Mouse (Mus musculus): Measurements from ENCODE around the gene Pgrmc2. TPM values are rescaled to one million over a fixed set of nuclear protein-coding genes. Genes with fewer than 3 reads are reported as not detected.

Gene Pgrmc2
- polyA plus RNA-seq, 2 experiments = 11.5 to 12.9 TPM

- no peak for TF ChIP-seq EP300 (IDR thresholded peaks at IDR 0.05; ENCODE audit: low read depth)
- no peak for TF ChIP-seq CTCF (IDR thresholded peaks at IDR 0.05; ENCODE audit: low read depth)
- WGBS (ENCODE audit: insufficient replicate concordance) = 69% methylated on average over 5 of the region's 5 CpGs
These were observed 30.3 kb upstream of the Pgrmc2 start for GRCm38 (mm10) chr3:41113186-41113585.

GRCm38 (mm10) chr3:41108306-41108785 is 25.5 kb upstream of the Pgrmc2 start:
- Histone ChIP-seq H3K9me3 (ENCODE audit: control insufficient read depth, low read length) (no peaks in the 10 kb centered on the region), H3K9ac (replicated peaks) (no peak overlapping the region), H3K4me3 (ENCODE audit: insufficient read depth in 1 of 2, low read depth in 2 of 2, low read length in 2 of 2) (no peak overlapping the region), H3K4me1 (replicated peaks; ENCODE audit: control insufficient read depth in 2 of 2, insufficient read depth in 2 of 2, low read length in 1 of 2) (peaks cover 0 to 12% of the 10 kb centered on the region in 2 experiments; a peak in 2 of 4 replicates), H3K27ac (no peak overlapping the region), H3K27me3 (ENCODE audit: control insufficient read depth, insufficient read depth, low read length) (no peaks in the 10 kb centered on the region), H3K36me3 (replicated peaks; ENCODE audit: control insufficient read depth, insufficient read depth, low read depth) (no peaks in the 10 kb centered on the region), H3K4me2 (ENCODE audit: low read depth) (no peak overlapping the region)
- TF ChIP-seq CTCF (IDR thresholded peaks at IDR 0.05; ENCODE audit: low read depth) = no peak
- no peak for TF ChIP-seq EP300 (IDR thresholded peaks at IDR 0.05; ENCODE audit: low read depth)
- DNase-seq (ENCODE audit: low read depth in 3 of 3, low spot score in 3 of 3) (no peak), ATAC-seq (ENCODE audit: insufficient read depth) (no peak)
- WGBS (ENCODE audit: insufficient replicate concordance) = 42% methylated on average over 6 of the region's 6 CpGs

More at GRCm38 (mm10) chr3:41113186-41113585, 30.3 kb upstream of the Pgrmc2 start:
- peaks cover 0 to 2% of the 10 kb centered on the region in 2 experiments; a peak in 1 of 4 replicates for H3K4me1 ChIP-seq (replicated peaks; ENCODE audit: control insufficient read depth in 2 of 2, insufficient read depth in 2 of 2, low read length in 1 of 2)
- no peaks in the 10 kb centered on the region for H3K27me3 ChIP-seq (ENCODE audit: control insufficient read depth, insufficient read depth, low read length)
- ATAC-seq (ENCODE audit: insufficient read depth) (no peak), DNase-seq (ENCODE audit: low read depth in 3 of 3, low spot score in 3 of 3) (no peak)
- no peaks in the 10 kb centered on the region for H3K9me3 ChIP-seq (ENCODE audit: control insufficient read depth, low read length)
- H3K9ac ChIP-seq (replicated peaks) = no peak overlapping the region
- no peak overlapping the region for H3K27ac ChIP-seq
- no peak overlapping the region for H3K4me3 ChIP-seq (ENCODE audit: insufficient read depth in 1 of 2, low read depth in 2 of 2, low read length in 2 of 2)
- no peaks in the 10 kb centered on the region for H3K36me3 ChIP-seq (replicated peaks; ENCODE audit: control insufficient read depth, insufficient read depth, low read depth)
- H3K4me2 ChIP-seq (ENCODE audit: low read depth) = no peak overlapping the region

- Histone ChIP-seq H3K9me3 (ENCODE audit: control insufficient read depth, low read length) (no peaks in the 10 kb centered on the region), H3K4me2 (ENCODE audit: low read depth) (no peak overlapping the region), H3K36me3 (replicated peaks; ENCODE audit: control insufficient read depth, insufficient read depth, low read depth) (no peaks in the 10 kb centered on the region), H3K9ac (replicated peaks) (no peak overlapping the region), H3K27ac (no peak overlapping the region), H3K27me3 (ENCODE audit: control insufficient read depth, insufficient read depth, low read length) (no peaks in the 10 kb centered on the region), H3K4me3 (ENCODE audit: insufficient read depth in 1 of 2, low read depth in 2 of 2, low read length in 2 of 2) (no peak overlapping the region), H3K4me1 (replicated peaks; ENCODE audit: control insufficient read depth in 2 of 2, insufficient read depth in 2 of 2, low read length in 1 of 2) (peaks cover 0 to 12% of the 10 kb centered on the region in 2 experiments; a peak in 2 of 4 replicates)
- no peak for DNase-seq (ENCODE audit: low read depth in 3 of 3, low spot score in 3 of 3)
- WGBS (ENCODE audit: insufficient replicate concordance) = 57% methylated on average over 14 of the region's 14 CpGs
- no peak for ATAC-seq (ENCODE audit: insufficient read depth)
- TF ChIP-seq CTCF (IDR thresholded peaks at IDR 0.05; ENCODE audit: low read depth) (no peak), EP300 (IDR thresholded peaks at IDR 0.05; ENCODE audit: low read depth) (no peak)
These were observed 24.9 kb upstream of the Pgrmc2 start for GRCm38 (mm10) chr3:41107600-41108305.

- 66% methylated on average over 9 of the region's 9 CpGs for WGBS (ENCODE audit: insufficient replicate concordance)
- Histone ChIP-seq H3K27me3 (ENCODE audit: control insufficient read depth, insufficient read depth, low read length) (no peaks in the 10 kb centered on the region), H3K4me1 (replicated peaks; ENCODE audit: control insufficient read depth in 2 of 2, insufficient read depth in 2 of 2, low read length in 1 of 2) (no peaks in the 10 kb centered on the region; a peak in 1 of 4 replicates), H3K4me2 (ENCODE audit: low read depth) (no peak overlapping the region), H3K4me3 (ENCODE audit: insufficient read depth in 1 of 2, low read depth in 2 of 2, low read length in 2 of 2) (no peak overlapping the region), H3K27ac (no peak overlapping the region), H3K36me3 (replicated peaks; ENCODE audit: control insufficient read depth, insufficient read depth, low read depth) (no peaks in the 10 kb centered on the region), H3K9ac (replicated peaks) (no peak overlapping the region), H3K9me3 (ENCODE audit: control insufficient read depth, low read length) (no peaks in the 10 kb centered on the region)
- ATAC-seq (ENCODE audit: insufficient read depth) (no peak), DNase-seq (ENCODE audit: low read depth in 3 of 3, low spot score in 3 of 3) (no peak)
- TF ChIP-seq EP300 (IDR thresholded peaks at IDR 0.05; ENCODE audit: low read depth) = no peak
- no peak for TF ChIP-seq CTCF (IDR thresholded peaks at IDR 0.05; ENCODE audit: low read depth)
These were observed 19.1 kb upstream of the Pgrmc2 start for GRCm38 (mm10) chr3:41101905-41102304.

- no peak for ATAC-seq (ENCODE audit: insufficient read depth)
- H3K27me3 ChIP-seq (ENCODE audit: control insufficient read depth, insufficient read depth, low read length) = no peaks in the 10 kb centered on the region
- no peaks in the 10 kb centered on the region for H3K9me3 ChIP-seq (ENCODE audit: control insufficient read depth, low read length)
- no peak for DNase-seq (ENCODE audit: low read depth in 3 of 3, low spot score in 3 of 3)
- WGBS (ENCODE audit: insufficient replicate concordance) = 26% methylated on average over 2 of the region's 2 CpGs
- H3K4me3 ChIP-seq (ENCODE audit: insufficient read depth in 1 of 2, low read depth in 2 of 2, low read length in 2 of 2) = no peak overlapping the region
- no peaks in the 10 kb centered on the region; a peak in 1 of 4 replicates for H3K4me1 ChIP-seq (replicated peaks; ENCODE audit: control insufficient read depth in 2 of 2, insufficient read depth in 2 of 2, low read length in 1 of 2)
- H3K4me2 ChIP-seq (ENCODE audit: low read depth) = no peak overlapping the region
- no peak for TF ChIP-seq EP300 (IDR thresholded peaks at IDR 0.05; ENCODE audit: low read depth)
- TF ChIP-seq CTCF (IDR thresholded peaks at IDR 0.05; ENCODE audit: low read depth) = no peak
- H3K36me3 ChIP-seq (replicated peaks; ENCODE audit: control insufficient read depth, insufficient read depth, low read depth) = no peaks in the 10 kb centered on the region
- H3K9ac ChIP-seq (replicated peaks) = no peak overlapping the region
- no peak overlapping the region for H3K27ac ChIP-seq
These were observed 17.3 kb upstream of the Pgrmc2 start for GRCm38 (mm10) chr3:41100157-41100556.
